Mouse (Mus musculus) telencephalon, adult 2 months (tissue): ENCODE measurements around the gene Cul7.

Experiments used
- DNase-seq: peaks from one replicate; pipeline ENCODE4 v3.0.0-alpha.2; 2011; ENCODE audit warnings: low read depth, low spot score

The Cul7 gene

GRCm38 (mm10) chr17:46628791-46629684 lies 21.1 kb upstream of the Cul7 start, which contains the start of gene Ptk7:
Gene Ptk7 (minus strand): TSS chr17:46629504.
- DNase-seq, result no peak

- no peak for DNase-seq
Measured at GRCm38 (mm10) chr17:46629685-46630441, 20.3 kb upstream of the Cul7 start.

- DNase-seq, result peak; percentile 52
Measured at GRCm38 (mm10) chr17:46636831-46637523, 13.2 kb upstream of the Cul7 start.

DNA sequence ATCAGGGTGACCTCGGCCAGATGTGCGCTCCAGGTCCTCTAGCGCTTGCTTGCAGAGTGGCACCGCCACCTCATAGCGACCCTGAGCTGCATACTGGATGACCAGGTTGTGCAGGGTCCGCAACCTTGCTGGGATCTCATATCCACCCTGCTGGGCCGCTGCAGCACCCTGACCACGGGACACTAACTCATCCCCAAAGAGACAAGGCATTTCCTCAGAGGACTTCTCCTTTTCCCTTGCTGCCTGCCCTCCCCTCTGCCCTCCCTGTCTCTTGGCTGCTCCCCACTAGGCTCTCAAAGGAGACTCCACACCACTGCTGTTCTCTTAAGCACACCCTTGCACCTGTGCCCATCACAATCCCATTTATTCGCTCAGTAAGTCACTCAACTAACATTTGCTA lies 10.2 kb upstream of the Cul7 start:
- no peak for DNase-seq

DNA sequence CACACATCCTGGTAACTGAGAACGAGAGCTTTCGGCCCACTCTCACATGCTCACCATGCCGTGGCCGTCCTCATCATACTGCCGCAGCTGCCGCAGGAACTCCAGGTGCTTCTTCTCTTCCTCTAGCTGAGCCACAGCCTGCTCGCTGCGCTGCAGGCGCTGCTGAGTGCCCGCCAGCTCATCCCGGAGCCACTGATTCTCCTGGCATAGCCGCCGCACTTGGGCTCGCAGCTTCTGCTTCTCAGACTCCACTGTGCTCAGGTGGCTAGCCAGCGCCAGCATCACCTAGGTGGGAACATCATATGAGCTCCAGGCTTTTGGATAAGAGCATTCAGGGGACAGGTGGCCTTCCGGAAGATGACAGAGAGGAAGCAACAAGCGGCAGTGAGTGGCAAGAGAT lies 8.1 kb upstream of the Cul7 start:
- DNase-seq, result no peak

GRCm38 (mm10) chr17:46644152-46644805 lies 5.9 kb upstream of the Cul7 start:
- DNase-seq, result no peak

- no peak for DNase-seq
Measured at GRCm38 (mm10) chr17:46644916-46645475, 5.1 kb upstream of the Cul7 start.

DNA sequence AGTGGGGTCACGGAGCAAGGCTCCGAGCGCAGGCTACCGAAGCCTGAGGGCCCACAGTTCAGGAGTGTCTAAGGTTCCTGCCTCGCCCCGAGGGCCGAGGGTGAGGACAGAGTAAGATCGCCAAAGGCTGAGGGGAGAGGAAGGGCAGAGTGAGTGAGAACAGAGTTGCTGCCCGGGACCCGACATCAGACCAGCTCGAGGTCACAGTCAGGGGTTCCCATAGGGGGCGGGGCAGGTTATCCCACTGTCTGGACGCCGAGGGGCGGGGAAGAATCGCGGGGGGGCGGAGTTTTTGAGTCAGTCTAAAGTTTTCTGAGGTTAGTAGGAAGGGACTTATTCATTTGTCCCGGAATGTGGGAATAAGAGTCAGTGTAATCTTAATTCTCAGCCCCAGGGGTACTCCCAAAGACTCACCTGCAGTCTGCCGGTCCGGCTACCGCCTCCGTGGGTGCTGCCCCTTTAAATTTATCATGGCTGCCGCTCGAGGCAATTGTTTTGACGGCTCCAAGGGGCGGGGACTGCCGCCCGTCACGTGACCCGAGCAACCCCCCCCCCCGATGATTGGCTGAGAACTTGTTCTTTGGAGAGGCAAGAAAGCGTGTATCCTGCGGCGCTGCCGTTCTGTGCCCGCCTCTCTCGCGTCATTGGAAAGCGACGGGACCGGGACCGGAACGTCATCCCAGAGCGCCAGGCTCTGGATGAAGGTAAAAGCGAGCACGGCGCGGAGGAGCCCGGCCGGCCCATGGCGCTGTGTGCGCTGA lies 4.4 kb upstream of the Cul7 start, which contains the start of the genes Klc4 and Mrpl2:
TSS of gene Klc4 (minus strand) at position 462 of the 761 bp plus-strand sequence.
TSS of gene Mrpl2 (plus strand) at position 669 of the 761 bp plus-strand sequence.
- DNase-seq, result peak; percentile 97

- peak; percentile 74 for DNase-seq
Measured at GRCm38 (mm10) chr17:46646322-46646662, 3.8 kb upstream of the Cul7 start.

- DNase-seq, result no peak
Measured at GRCm38 (mm10) chr17:46647279-46647678, 2.9 kb upstream of the Cul7 start.

- DNase-seq, result no peak
Measured at GRCm38 (mm10) chr17:46648436-46648835, 1.7 kb upstream of the Cul7 start.

GRCm38 (mm10) chr17:46649811-46650210 lies 326 bp upstream of the Cul7 start:
- DNase-seq, result no peak

DNA sequence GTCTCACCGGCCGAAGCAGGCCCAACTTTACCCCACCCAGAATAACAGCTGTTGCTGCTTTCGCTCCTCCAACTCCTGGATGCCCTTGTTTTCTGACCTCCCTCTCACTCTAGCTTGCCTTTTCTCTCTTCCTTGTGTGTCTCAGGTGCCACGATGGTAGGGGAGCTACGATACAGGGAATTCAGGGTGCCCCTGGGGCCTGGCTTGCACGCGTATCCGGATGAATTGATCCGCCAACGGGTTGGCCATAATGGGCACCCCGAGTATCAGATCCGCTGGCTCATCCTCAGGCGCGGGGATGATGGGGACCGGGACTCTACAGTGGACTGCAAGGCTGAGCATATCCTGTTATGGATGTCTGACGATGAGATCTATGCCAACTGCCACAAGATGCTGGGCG lies 1.2 kb downstream of the Cul7 start:
- DNase-seq, result no peak

DNA sequence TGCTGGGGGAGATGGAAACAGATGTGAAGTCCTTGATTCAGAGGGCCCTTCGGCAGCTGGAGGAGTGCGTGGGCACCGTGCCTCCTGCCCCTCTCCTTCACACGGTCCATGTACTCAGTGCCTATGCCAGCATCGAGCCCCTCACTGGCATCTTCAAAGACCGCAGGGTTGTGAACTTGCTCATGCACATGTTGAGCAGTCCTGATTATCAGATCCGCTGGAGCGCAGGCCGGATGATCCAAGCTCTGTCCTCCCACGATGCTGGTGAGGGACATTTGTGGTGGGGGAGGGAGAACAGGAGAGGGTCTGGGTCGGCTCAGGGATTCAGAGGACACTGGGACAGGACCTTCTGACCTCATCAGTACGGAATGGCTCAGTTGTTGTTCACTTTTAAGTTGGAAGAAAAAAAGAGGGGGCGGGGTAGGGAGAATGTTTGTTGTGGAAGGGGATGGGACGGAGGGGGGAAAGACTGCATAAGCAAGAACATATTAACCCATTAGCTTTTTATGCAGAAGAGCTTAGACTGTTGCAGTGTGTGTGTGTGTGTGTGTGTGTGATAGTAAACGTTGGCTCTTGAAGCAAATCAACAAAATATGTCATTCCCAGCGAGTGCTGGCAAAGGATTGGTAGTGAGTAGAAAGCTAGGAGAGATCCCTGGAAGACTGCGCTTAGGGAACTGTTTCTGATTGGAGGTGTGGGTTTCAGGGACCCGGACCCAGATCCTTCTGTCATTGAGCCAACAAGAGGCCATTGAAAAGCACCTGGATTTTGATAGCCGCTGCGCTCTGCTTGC lies 1.8 kb downstream of the Cul7 start:
- DNase-seq, result no peak

GRCm38 (mm10) chr17:46656054-46656453 lies 5.9 kb downstream of the Cul7 start:
- no peak for DNase-seq

- DNase-seq, result no peak
Measured at GRCm38 (mm10) chr17:46661351-46661750, 11.2 kb downstream of the Cul7 start.

DNA sequence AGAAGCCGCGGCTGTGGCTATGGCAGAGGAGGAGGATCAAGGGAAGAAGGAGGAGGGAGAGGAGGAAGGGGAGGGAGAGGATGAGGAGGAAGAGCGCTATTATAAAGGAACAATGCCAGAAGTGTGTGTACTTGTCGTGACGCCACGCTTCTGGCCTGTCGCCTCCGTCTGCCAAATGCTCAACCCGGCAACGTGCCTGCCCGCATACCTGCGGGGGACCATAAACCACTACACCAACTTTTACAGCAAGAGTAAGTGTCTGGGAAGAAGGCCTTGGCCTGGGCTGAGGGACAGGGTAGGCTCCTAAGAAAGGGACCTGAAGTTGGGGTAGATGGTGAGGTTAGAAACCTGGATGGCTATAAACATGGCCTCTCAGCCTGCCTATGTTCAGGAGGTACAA lies 11.8 kb downstream of the Cul7 start:
- no peak for DNase-seq

DNA sequence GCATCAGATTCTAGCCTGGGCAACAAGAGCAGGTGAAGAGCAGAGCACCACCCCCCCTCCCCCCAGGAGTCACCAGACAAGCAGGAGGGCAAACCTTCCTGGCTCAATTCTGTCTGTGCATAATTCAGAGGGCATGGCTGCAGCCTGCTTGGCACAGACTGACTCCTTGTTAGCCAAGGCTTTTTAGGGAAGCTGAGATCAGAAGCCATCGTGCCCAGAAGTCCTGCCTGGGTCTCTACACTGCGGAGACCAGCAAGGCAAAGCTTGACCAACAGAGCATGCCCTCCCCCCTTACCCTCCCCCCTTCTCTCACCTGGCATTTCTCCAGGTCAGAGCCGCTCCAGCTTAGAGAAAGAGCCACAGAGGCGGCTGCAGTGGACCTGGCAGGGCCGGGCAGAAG lies 12.6 kb downstream of the Cul7 start:
- no peak for DNase-seq

DNA sequence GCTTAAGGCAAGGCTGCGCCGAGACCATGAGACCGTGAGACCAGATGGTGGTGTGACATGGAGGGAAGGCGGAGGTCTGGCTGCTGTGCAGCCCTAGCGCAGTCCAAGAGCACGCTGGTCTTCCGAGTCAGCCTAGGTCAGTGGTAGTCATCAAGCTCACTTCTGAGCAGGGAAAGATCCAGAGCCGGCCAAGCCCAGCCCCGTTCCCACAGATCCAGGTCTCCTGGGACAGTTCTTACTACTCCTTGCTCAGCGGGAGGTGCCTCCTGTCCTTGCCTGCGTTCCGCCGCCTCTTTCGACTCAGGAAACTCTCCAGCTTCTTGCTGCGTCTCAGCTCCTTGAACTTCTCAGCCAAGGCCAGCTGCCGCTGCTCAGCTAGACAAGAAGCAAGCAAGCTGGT lies 17.6 kb downstream of the Cul7 start:
- no peak for DNase-seq

DNA sequence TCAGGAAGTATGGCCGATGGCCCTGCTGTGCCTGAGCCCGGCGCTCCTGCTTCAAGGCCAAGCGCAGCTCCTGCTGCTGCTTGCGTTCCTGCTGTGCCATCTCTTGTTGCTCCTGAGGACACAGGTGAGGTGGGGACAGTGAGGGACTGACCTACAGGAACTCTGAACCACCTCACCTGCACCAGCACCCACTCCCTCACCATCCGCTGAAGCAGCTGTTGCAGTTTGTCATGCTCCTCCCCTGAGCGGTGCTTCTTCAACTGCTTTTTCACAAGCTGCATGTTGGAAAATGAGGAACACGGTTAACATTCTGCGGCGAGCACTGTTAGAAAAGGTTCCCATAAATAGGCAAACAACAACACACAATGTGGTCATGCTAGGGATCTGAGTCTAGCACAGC lies 19.8 kb downstream of the Cul7 start:
- DNase-seq, result no peak
